ENCODE assay signal across 8 mouse cellular contexts in genomic region chr4:111719296-111719695, GRCm38 (mm10). TPM values are rescaled to one million over a fixed set of nuclear protein-coding genes. Genes with fewer than 3 reads are reported as not detected.
DNase-seq lines count a peak whose midpoint lies in the region; ATAC-seq and TF ChIP-seq lines count a peak whose summit lies in the region.

No protein-coding gene starts in this region.

- peak overlapping the region; percentile 85 for H3K4me2 ChIP-seq in heart, embryonic 14.5 days (ENCODE audit: low read length)
- H3K4me2 ChIP-seq in liver, embryonic 14.5 days (ENCODE audit: low read depth), result peak overlapping the region; percentile 65

- TF ChIP-seq CTCF in E14TG2a.4 (conservative IDR thresholded peaks at IDR 0.05; ENCODE audit: low read length), result no peak
- no peak for TF ChIP-seq CTCF in liver, embryonic 14.5 days (IDR thresholded peaks at IDR 0.05; ENCODE audit: low read depth)

- 59% methylated on average over 4 of the region's 4 CpGs for WGBS in heart, embryonic 14.5 days
- 20% methylated on average over 4 of the region's 4 CpGs for WGBS in liver, embryonic 14.5 days (ENCODE audit: insufficient replicate concordance)

- no peak for ATAC-seq in erythroblast, adult 5-6 weeks (replicated peaks; ENCODE audit: low FRiP score, poor library complexity, severe bottlenecking)
- ATAC-seq in heart, embryonic 14.5 days (ENCODE audit: insufficient number of reproducible peaks, insufficient read depth, low FRiP score, low read depth), result no peak
- ATAC-seq in liver, embryonic 14.5 days (ENCODE audit: insufficient read depth), result no peak

- H3K9me3 ChIP-seq in erythroblast, embryonic 14.5 days (ENCODE audit: control insufficient read depth, low read length), result no peaks in the 10 kb centered on the region
- no peaks in the 10 kb centered on the region for H3K9me3 ChIP-seq in E14TG2a.4 (ENCODE audit: low read length)
- no peaks in the 10 kb centered on the region for H3K9me3 ChIP-seq in heart, embryonic 14.5 days (ENCODE audit: control insufficient read depth, low read length)
- no peaks in the 10 kb centered on the region for H3K9me3 ChIP-seq in liver, embryonic 14.5 days (ENCODE audit: control insufficient read depth, low read length)

- no peak for DNase-seq in liver, embryonic 14.5 days (ENCODE audit: low read depth in 3 of 3, low spot score in 3 of 3)
- peak; percentile 64 for DNase-seq in splenic B cell, adult 2 months (ENCODE audit: low read depth, low spot score)
- DNase-seq in yolk sac, embryonic 10.5 days (ENCODE audit: low spot score), result no peak
- no peak for DNase-seq in layer of hippocampus, adult 9-11 months

- H3K4me3 ChIP-seq in erythroblast, embryonic 14.5 days (replicated peaks), result peak overlapping the region; percentile 73
- peak overlapping the region; percentile 94 for H3K4me3 ChIP-seq in E14TG2a.4 (replicated peaks; ENCODE audit: low read length)
- H3K4me3 ChIP-seq in heart, embryonic 14.5 days (ENCODE audit: control insufficient read depth in 1 of 2, insufficient read depth in 1 of 2, low read depth in 1 of 2, low read length in 2 of 2), result peak overlapping the region; percentile 84 to 97; a peak in 3 of 4 replicates
- H3K4me3 ChIP-seq in liver, embryonic 14.5 days (ENCODE audit: insufficient read depth in 1 of 2, low read depth in 2 of 2, low read length in 2 of 2), result peak overlapping the region in 1 of 2 experiments; percentile 62; a peak in 2 of 4 replicates

- no peaks in the 10 kb centered on the region; the same call in 1 of the 2 replicates for H3K27me3 ChIP-seq in erythroblast, embryonic 14.5 days (ENCODE audit: control insufficient read depth)
- no peaks in the 10 kb centered on the region for H3K27me3 ChIP-seq in E14TG2a.4 (ENCODE audit: insufficient read depth, low read length)
- no peaks in the 10 kb centered on the region for H3K27me3 ChIP-seq in heart, embryonic 14.5 days (ENCODE audit: control insufficient read depth, insufficient read depth, low read length)
- H3K27me3 ChIP-seq in liver, embryonic 14.5 days (ENCODE audit: control insufficient read depth, insufficient read depth, low read length), result no peaks in the 10 kb centered on the region
- no peaks in the 10 kb centered on the region for H3K27me3 ChIP-seq in splenic B cell, adult 2 months (ENCODE audit: control insufficient read depth, insufficient read depth, low read length, poor library complexity, severe bottlenecking)

- no peak for TF ChIP-seq EP300 in liver, embryonic 14.5 days (IDR thresholded peaks at IDR 0.05; ENCODE audit: low read depth)

- H3K9ac ChIP-seq in heart, embryonic 14.5 days (ENCODE audit: low read length), result peak overlapping the region; percentile 38; the same call in 1 of the 2 replicates
- H3K9ac ChIP-seq in liver, embryonic 14.5 days (replicated peaks), result no peak overlapping the region

- peaks cover 13% of the 10 kb centered on the region for H3K4me1 ChIP-seq in erythroblast, embryonic 14.5 days (ENCODE audit: control insufficient read depth)
- H3K4me1 ChIP-seq in E14TG2a.4 (replicated peaks; ENCODE audit: low read depth, low read length), result peaks cover 18% of the 10 kb centered on the region
- H3K4me1 ChIP-seq in heart, embryonic 14.5 days (ENCODE audit: control insufficient read depth in 2 of 2, insufficient read depth in 2 of 2, low read length in 2 of 2), result peaks cover 0 to 4% of the 10 kb centered on the region in 2 experiments; a peak in 1 of 4 replicates
- peaks cover 0 to 5% of the 10 kb centered on the region in 2 experiments; a peak in 1 of 4 replicates for H3K4me1 ChIP-seq in liver, embryonic 14.5 days (replicated peaks; ENCODE audit: control insufficient read depth in 2 of 2, insufficient read depth in 2 of 2, low read length in 1 of 2)

- no peaks in the 10 kb centered on the region for H3K36me3 ChIP-seq in erythroblast, embryonic 14.5 days (ENCODE audit: control insufficient read depth)
- H3K36me3 ChIP-seq in E14TG2a.4 (ENCODE audit: insufficient read depth, low read length), result no peaks in the 10 kb centered on the region
- no peaks in the 10 kb centered on the region for H3K36me3 ChIP-seq in heart, embryonic 14.5 days (ENCODE audit: control insufficient read depth, insufficient read depth, low read length)
- no peaks in the 10 kb centered on the region for H3K36me3 ChIP-seq in liver, embryonic 14.5 days (replicated peaks; ENCODE audit: control insufficient read depth, insufficient read depth, low read depth)
- no peaks in the 10 kb centered on the region for H3K36me3 ChIP-seq in splenic B cell, adult 2 months (ENCODE audit: control insufficient read depth, insufficient read depth, low read length, poor library complexity, severe bottlenecking)

- peak overlapping the region; percentile 81 to 85; a peak in 3 of 4 replicates for H3K27ac ChIP-seq in heart, embryonic 14.5 days (replicated peaks in 1 of 2; ENCODE audit: control insufficient read depth in 1 of 2, insufficient read depth in 1 of 2, low read depth in 2 of 2, low read length in 2 of 2)
- no peak overlapping the region for H3K27ac ChIP-seq in liver, embryonic 14.5 days

RNA-seq across cellular contexts. Expression of gene Spata6, which starts 0.5 kb away (rescaled TPM):
- polyA plus RNA-seq in erythroblast, embryonic 14.5 days (2012), result 0.35 TPM in 1 of 2 replicates, not detected in the other
- 1.9 and 4.0 TPM in 2 replicates for total RNA-seq in erythroblast, adult 5-6 weeks (2015; ENCODE audit: low replicate concordance)
- total RNA-seq in erythroblast, adult 5-6 weeks (2017; ENCODE audit: low replicate concordance), result 1.9 and 3.1 TPM in 2 replicates
- polyA plus RNA-seq in heart, embryonic 14.5 days (2014; fragmentation: Nextera tagmentation; extraction: Ambion mirVana), result 16.7 and 20.1 TPM in 2 replicates
- polyA plus RNA-seq in liver, embryonic 14.5 days (2012; rRNA removed), result 1.5 TPM in 2 replicates
- polyA plus RNA-seq in liver, embryonic 14.5 days (2014; fragmentation: Nextera tagmentation; extraction: Ambion mirVana), result 2.7 and 3.7 TPM in 2 replicates
